Mouse (Mus musculus): ENCODE results near the gene Gnat1. TPM values are rescaled to one million over a fixed set of nuclear protein-coding genes. Genes with fewer than 3 reads are reported as not detected.
A peak's percentile ranks its signal among the peaks of the same experiment; 100 is the strongest.

Gene Gnat1
- polyA plus RNA-seq, 1 experiment from 2014 or later, result 1.9 TPM

GRCm38 (mm10) chr9:107709096-107709696, 29.7 kb upstream of the Gnat1 start:
- peak overlapping the region; percentile 74 for H3K4me3 ChIP-seq (replicated peaks)
- peak overlapping the region; percentile 96 for H3K4me2 ChIP-seq (replicated peaks)
- WGBS, result under 1% methylated on average over 54 of the region's 55 CpGs
- H3K9me3 ChIP-seq, result no peaks in the 10 kb centered on the region
- H3K9ac ChIP-seq, result peak overlapping the region; percentile 84
- 0 out of 2 replicates have a peak, but pooled peaks cover 4% of the 10 kb centered on the region for H3K36me3 ChIP-seq
- H3K27ac ChIP-seq, result peak overlapping the region; percentile 88
- no peaks in the 10 kb centered on the region for H3K27me3 ChIP-seq (replicated peaks)
- H3K4me1 ChIP-seq (replicated peaks), result peaks cover 47% of the 10 kb centered on the region
- ATAC-seq, result peak; percentile 1; the same call in 1 of the 2 replicates

GRCm38 (mm10) chr9:107708439-107709095, 29.1 kb upstream of the Gnat1 start:
- Histone ChIP-seq H3K4me3 (replicated peaks) (peak overlapping the region; percentile 74), H3K27me3 (replicated peaks) (no peaks in the 10 kb centered on the region), H3K4me1 (replicated peaks) (peaks cover 49% of the 10 kb centered on the region), H3K36me3 (0 out of 2 replicates have a peak, but pooled peaks cover 4% of the 10 kb centered on the region), H3K27ac (peak overlapping the region; percentile 81), H3K4me2 (replicated peaks) (peak overlapping the region; percentile 96), H3K9ac (peak overlapping the region; percentile 84), H3K9me3 (no peaks in the 10 kb centered on the region)
- no peak for ATAC-seq
- 6% methylated on average over 21 of the region's 21 CpGs for WGBS

- H3K4me1 ChIP-seq (replicated peaks), result peaks cover 54% of the 10 kb centered on the region
- peak overlapping the region; percentile 74 for H3K4me3 ChIP-seq (replicated peaks)
- peak; percentile 14; the same call in 1 of the 2 replicates for ATAC-seq
- 0 out of 2 replicates have a peak, but pooled peaks cover 4% of the 10 kb centered on the region for H3K36me3 ChIP-seq
- no peaks in the 10 kb centered on the region for H3K9me3 ChIP-seq
- peak overlapping the region; percentile 96 for H3K4me2 ChIP-seq (replicated peaks)
- 4% methylated on average over 17 of the region's 17 CpGs for WGBS
- no peaks in the 10 kb centered on the region for H3K27me3 ChIP-seq (replicated peaks)
- peak overlapping the region; percentile 84 for H3K9ac ChIP-seq
- H3K27ac ChIP-seq, result peak overlapping the region; percentile 81
Measured at GRCm38 (mm10) chr9:107707701-107708438, 28.4 kb upstream of the Gnat1 start.

GRCm38 (mm10) chr9:107706781-107707211, 27.3 kb upstream of the Gnat1 start:
- H3K27ac ChIP-seq, result peak overlapping the region; percentile 81
- peak overlapping the region; percentile 74 for H3K4me3 ChIP-seq (replicated peaks)
- H3K4me1 ChIP-seq (replicated peaks), result peaks cover 64% of the 10 kb centered on the region
- peak overlapping the region; percentile 84 for H3K9ac ChIP-seq
- 7% methylated on average over 14 of the region's 14 CpGs for WGBS
- no peak for ATAC-seq
- peak overlapping the region; percentile 96 for H3K4me2 ChIP-seq (replicated peaks)
- H3K9me3 ChIP-seq, result no peaks in the 10 kb centered on the region
- 0 out of 2 replicates have a peak, but pooled peaks cover 4% of the 10 kb centered on the region for H3K36me3 ChIP-seq
- no peaks in the 10 kb centered on the region for H3K27me3 ChIP-seq (replicated peaks)

- Histone ChIP-seq H3K27ac (peak overlapping the region; percentile 36), H3K9ac (no peak overlapping the region)
Measured at GRCm38 (mm10) chr9:107703337-107704122, 24.0 kb upstream of the Gnat1 start.

GRCm38 (mm10) chr9:107702606-107703185, 23.2 kb upstream of the Gnat1 start:
- Histone ChIP-seq H3K9ac (no peak overlapping the region), H3K36me3 (0 out of 2 replicates have a peak, but pooled peaks cover 4% of the 10 kb centered on the region), H3K9me3 (no peaks in the 10 kb centered on the region), H3K4me2 (replicated peaks) (no peak overlapping the region), H3K4me1 (replicated peaks) (peaks cover 87% of the 10 kb centered on the region), H3K27me3 (replicated peaks) (no peaks in the 10 kb centered on the region), H3K4me3 (replicated peaks) (no peak overlapping the region), H3K27ac (peak overlapping the region; percentile 32)
- no peak for ATAC-seq
- 78% methylated on average over 3 of the region's 3 CpGs for WGBS

More at GRCm38 (mm10) chr9:107703337-107704122, 24.0 kb upstream of the Gnat1 start:
- ATAC-seq, result no peak
- 53% methylated on average over 14 of the region's 14 CpGs for WGBS
- H3K4me1 ChIP-seq (replicated peaks), result peaks cover 87% of the 10 kb centered on the region
- 0 out of 2 replicates have a peak, but pooled peaks cover 4% of the 10 kb centered on the region for H3K36me3 ChIP-seq
- no peaks in the 10 kb centered on the region for H3K9me3 ChIP-seq
- no peak overlapping the region for H3K4me2 ChIP-seq (replicated peaks)
- no peaks in the 10 kb centered on the region for H3K27me3 ChIP-seq (replicated peaks)
- no peak overlapping the region for H3K4me3 ChIP-seq (replicated peaks)

- H3K9me3 ChIP-seq, result no peaks in the 10 kb centered on the region
- peak overlapping the region; percentile 52 for H3K27ac ChIP-seq
- H3K4me3 ChIP-seq (replicated peaks), result no peak overlapping the region
- no peaks in the 10 kb centered on the region for H3K27me3 ChIP-seq (replicated peaks)
- WGBS, result 43% methylated on average over 12 of the region's 12 CpGs
- H3K4me2 ChIP-seq (replicated peaks), result no peak overlapping the region
- 0 out of 2 replicates have a peak, but pooled peaks cover 4% of the 10 kb centered on the region for H3K36me3 ChIP-seq
- no peak overlapping the region for H3K9ac ChIP-seq
- H3K4me1 ChIP-seq (replicated peaks), result peaks cover 87% of the 10 kb centered on the region
- no peak for ATAC-seq
Measured at GRCm38 (mm10) chr9:107701594-107701993, 22.1 kb upstream of the Gnat1 start.

- Histone ChIP-seq H3K4me1 (replicated peaks) (peaks cover 90% of the 10 kb centered on the region), H3K4me2 (replicated peaks) (no peak overlapping the region), H3K4me3 (replicated peaks) (no peak overlapping the region), H3K27ac (peak overlapping the region; percentile 77), H3K9ac (peak overlapping the region; percentile 3; the same call in 1 of the 2 replicates), H3K27me3 (replicated peaks) (no peaks in the 10 kb centered on the region), H3K9me3 (no peaks in the 10 kb centered on the region), H3K36me3 (0 out of 2 replicates have a peak, but pooled peaks cover under 1% of the 10 kb centered on the region)
- 43% methylated on average over 6 of the region's 6 CpGs for WGBS
- no peak for ATAC-seq
Measured at GRCm38 (mm10) chr9:107700114-107700571, 20.6 kb upstream of the Gnat1 start.

- no peak overlapping the region for H3K9ac ChIP-seq
- H3K4me3 ChIP-seq (replicated peaks), result no peak overlapping the region
- peak overlapping the region; percentile 43 for H3K4me2 ChIP-seq (replicated peaks)
- no peak for ATAC-seq
- peaks cover 90% of the 10 kb centered on the region for H3K4me1 ChIP-seq (replicated peaks)
- H3K9me3 ChIP-seq, result no peaks in the 10 kb centered on the region
- no peaks in the 10 kb centered on the region for H3K36me3 ChIP-seq
- H3K27me3 ChIP-seq (replicated peaks), result no peaks in the 10 kb centered on the region
- WGBS, result 17% methylated on average over 9 of the region's 9 CpGs
- H3K27ac ChIP-seq, result peak overlapping the region; percentile 77
Measured at GRCm38 (mm10) chr9:107699376-107699980, 20.0 kb upstream of the Gnat1 start.

- H3K9ac ChIP-seq, result no peak overlapping the region
- no peaks in the 10 kb centered on the region for H3K9me3 ChIP-seq
- H3K4me3 ChIP-seq (replicated peaks), result no peak overlapping the region
- H3K27ac ChIP-seq, result peak overlapping the region; percentile 77
- peak overlapping the region; percentile 43 for H3K4me2 ChIP-seq (replicated peaks)
- no peaks in the 10 kb centered on the region for H3K36me3 ChIP-seq
- H3K27me3 ChIP-seq (replicated peaks), result no peaks in the 10 kb centered on the region
- 13% methylated on average over 14 of the region's 14 CpGs for WGBS
- H3K4me1 ChIP-seq (replicated peaks), result peaks cover 83% of the 10 kb centered on the region
- peak; percentile 37 for ATAC-seq
Measured at GRCm38 (mm10) chr9:107698611-107699190, 19.2 kb upstream of the Gnat1 start.
